ENCODE assay signal across 26 mouse cellular contexts in genomic region chr5:99234275-99234674, GRCm38 (mm10).
A peak's percentile ranks its signal among the peaks of the same experiment; 100 is the strongest.
DNase-seq lines count a peak whose midpoint lies in the region; ATAC-seq and TF ChIP-seq lines count a peak whose summit lies in the region.
"Had no signal": no experiment of that assay in that cellular context is flagged by ENCODE, and none has a peak within 500 bp of the region (broad histone marks: within the 10 kb centered on the region; RNA-seq: fewer than 3 reads in every experiment).

No protein-coding gene starts in this region.

- peaks cover 99% of the 10 kb centered on the region for H3K36me3 ChIP-seq in heart, embryonic 13.5 days
- H3K36me3 ChIP-seq in heart, postnatal 0 days (replicated peaks; ENCODE audit: control insufficient read depth, insufficient read depth, low read length), result peaks cover 54% of the 10 kb centered on the region
- peaks cover 69% of the 10 kb centered on the region for H3K36me3 ChIP-seq in liver, postnatal 0 days (replicated peaks; ENCODE audit: insufficient read depth, low read length)
- peaks cover 20% of the 10 kb centered on the region; the same call in 1 of the 2 replicates for H3K36me3 ChIP-seq in liver, embryonic 11.5 days (ENCODE audit: control insufficient read depth, insufficient read depth, low read length)

- no peak for ATAC-seq in heart, embryonic 13.5 days (ENCODE audit: extremely low read depth, insufficient number of reproducible peaks, low FRiP score, low TSS enrichment)
- ATAC-seq in heart, postnatal 0 days (ENCODE audit: insufficient read depth, low read depth), result no peak
- ATAC-seq in liver, postnatal 0 days, result peak; percentile 54; the same call in 1 of the 2 replicates
- no peak for ATAC-seq in liver, embryonic 11.5 days (replicated peaks; ENCODE audit: low FRiP score)
- ATAC-seq: CD4-positive, CD25-positive, alpha-beta regulatory T cell, adult 4 months; forebrain, embryonic 14.5 days; forebrain, postnatal 0 days; hindbrain, embryonic 16.5 days; intestine, embryonic 15.5 days had no signal

- no peak for TF ChIP-seq EP300 in heart, postnatal 0 days (IDR thresholded peaks at IDR 0.05; ENCODE audit: low read depth)
- TF ChIP-seq EP300 in liver, postnatal 0 days (IDR thresholded peaks at IDR 0.05; ENCODE audit: low read depth), result no peak

- H3K4me3 ChIP-seq in heart, embryonic 13.5 days, result no peak overlapping the region
- H3K4me3 ChIP-seq in heart, postnatal 0 days (ENCODE audit: low read depth, low read length), result no peak overlapping the region
- no peak overlapping the region for H3K4me3 ChIP-seq in liver, postnatal 0 days (ENCODE audit: low read depth, low read length)
- no peak overlapping the region for H3K4me3 ChIP-seq in liver, embryonic 11.5 days (ENCODE audit: low read depth, low read length)
- H3K4me3 ChIP-seq: embryonic facial prominence, embryonic 12.5 days; embryonic facial prominence, embryonic 15.5 days; gastrocnemius, adult 2 months; heart, adult 2 months; hindbrain, embryonic 10.5 days; hindbrain, embryonic 13.5 days; intestine, embryonic 15.5 days had no signal

- WGBS in heart, embryonic 13.5 days, result 80% methylated on average over 17 of the region's 17 CpGs
- WGBS in heart, postnatal 0 days, result 72% methylated on average over 17 of the region's 17 CpGs
- 75% methylated on average over 17 of the region's 17 CpGs for WGBS in liver, postnatal 0 days (ENCODE audit: insufficient replicate concordance)
- 86% methylated on average over 17 of the region's 17 CpGs for WGBS in liver, embryonic 11.5 days

- peaks cover 35% of the 10 kb centered on the region for H3K4me1 ChIP-seq in heart, embryonic 13.5 days
- peaks cover 25% of the 10 kb centered on the region for H3K4me1 ChIP-seq in heart, postnatal 0 days (ENCODE audit: control insufficient read depth, insufficient read depth)
- peaks cover 9% of the 10 kb centered on the region for H3K4me1 ChIP-seq in liver, postnatal 0 days (ENCODE audit: insufficient read depth)
- H3K4me1 ChIP-seq in liver, embryonic 11.5 days (replicated peaks; ENCODE audit: control insufficient read depth, insufficient read depth, low read length), result no peaks in the 10 kb centered on the region
- H3K4me1 ChIP-seq: embryonic facial prominence, embryonic 12.5 days; embryonic facial prominence, embryonic 15.5 days; hindbrain, embryonic 10.5 days; hindbrain, embryonic 13.5 days had no signal

- no peaks in the 10 kb centered on the region for H3K27me3 ChIP-seq in heart, embryonic 13.5 days (replicated peaks)
- no peaks in the 10 kb centered on the region for H3K27me3 ChIP-seq in heart, postnatal 0 days (ENCODE audit: control insufficient read depth, insufficient read depth, low read length)
- H3K27me3 ChIP-seq in liver, postnatal 0 days (ENCODE audit: insufficient read depth, low read length), result no peaks in the 10 kb centered on the region
- no peaks in the 10 kb centered on the region for H3K27me3 ChIP-seq in liver, embryonic 11.5 days (replicated peaks; ENCODE audit: control insufficient read depth, insufficient read depth, low read length)
- H3K27me3 ChIP-seq: embryonic facial prominence, embryonic 12.5 days; embryonic facial prominence, embryonic 15.5 days; hindbrain, embryonic 13.5 days; intestine, embryonic 15.5 days had no signal

- no peak for DNase-seq in heart, postnatal 14 days
- no peak for DNase-seq in heart, postnatal 0 days (ENCODE audit: low spot score)
- no peak for DNase-seq in heart, postnatal 4 days
- DNase-seq in liver, postnatal 0 days, result peak; percentile 30
- no peak for DNase-seq in liver, embryonic 11.5 days (ENCODE audit: low spot score)
- DNase-seq: adrenal gland, adult 8-10 months; adrenal gland, postnatal 36 days; cerebellum, adult 11 months; cerebellum, adult 2 months; cerebellum, adult 9-11 months; cerebellum, postnatal 25 days; forebrain, postnatal 0 days; gastrocnemius, adult 2 months; gastrocnemius, postnatal 14 days; heart, adult 2 months; kidney, adult 11 months had no signal

- intact Hi-C loops in heart, postnatal 14 days (cut with DNase I), result no loop called here

- H3K4me2 ChIP-seq in heart, embryonic 13.5 days, result no peak overlapping the region
- no peak overlapping the region for H3K4me2 ChIP-seq in heart, postnatal 0 days (ENCODE audit: low read depth, low read length)
- H3K4me2 ChIP-seq in liver, postnatal 0 days (ENCODE audit: low read depth, low read length), result no peak overlapping the region
- H3K4me2 ChIP-seq in liver, embryonic 11.5 days, result no peak overlapping the region
- H3K4me2 ChIP-seq: embryonic facial prominence, embryonic 12.5 days; embryonic facial prominence, embryonic 15.5 days; heart, embryonic 11.5 days; hindbrain, embryonic 13.5 days; intestine, embryonic 15.5 days had no signal

- H3K9me3 ChIP-seq in heart, embryonic 13.5 days, result no peaks in the 10 kb centered on the region
- no peaks in the 10 kb centered on the region for H3K9me3 ChIP-seq in heart, postnatal 0 days (replicated peaks; ENCODE audit: control insufficient read depth, low read length)
- no peaks in the 10 kb centered on the region for H3K9me3 ChIP-seq in liver, postnatal 0 days (ENCODE audit: low read length)
- H3K9me3 ChIP-seq in liver, embryonic 11.5 days (ENCODE audit: control insufficient read depth, low read length), result no peaks in the 10 kb centered on the region
- H3K9me3 ChIP-seq: embryonic facial prominence, embryonic 12.5 days; embryonic facial prominence, embryonic 15.5 days; hindbrain, embryonic 10.5 days; hindbrain, embryonic 13.5 days; intestine, embryonic 15.5 days had no signal

- no peak overlapping the region for H3K9ac ChIP-seq in heart, embryonic 13.5 days
- no peak overlapping the region for H3K9ac ChIP-seq in heart, postnatal 0 days (replicated peaks; ENCODE audit: low read depth, low read length)
- H3K9ac ChIP-seq in liver, postnatal 0 days (replicated peaks), result no peak overlapping the region
- no peak overlapping the region for H3K9ac ChIP-seq in liver, embryonic 11.5 days (ENCODE audit: low read depth, low read length)
- H3K9ac ChIP-seq: embryonic facial prominence, embryonic 12.5 days; embryonic facial prominence, embryonic 15.5 days; forebrain, postnatal 0 days; hindbrain, embryonic 13.5 days; intestine, embryonic 15.5 days had no signal

- H3K27ac ChIP-seq in heart, embryonic 13.5 days (replicated peaks), result peak overlapping the region; percentile 16; the same call in 1 of the 2 replicates
- H3K27ac ChIP-seq in heart, postnatal 0 days (ENCODE audit: low read depth), result peak overlapping the region; percentile 54
- H3K27ac ChIP-seq in liver, postnatal 0 days (ENCODE audit: low read depth), result peak overlapping the region; percentile 57; the same call in 1 of the 2 replicates
- H3K27ac ChIP-seq in liver, embryonic 11.5 days (ENCODE audit: low read depth, low read length), result no peak overlapping the region
- H3K27ac ChIP-seq: embryonic facial prominence, embryonic 12.5 days; embryonic facial prominence, embryonic 15.5 days; gastrocnemius, adult 2 months; hindbrain, embryonic 10.5 days; hindbrain, embryonic 13.5 days; intestine, embryonic 15.5 days had no signal

- no peak for TF ChIP-seq CTCF in heart, postnatal 0 days (IDR thresholded peaks at IDR 0.05; ENCODE audit: low read depth)
- TF ChIP-seq CTCF in liver, postnatal 0 days (IDR thresholded peaks at IDR 0.05; ENCODE audit: low read depth), result no peak
